Mouse (Mus musculus): Measurements from ENCODE around the gene Spata45.
A peak's percentile ranks its signal among the peaks of the same experiment; 100 is the strongest.
"Not testable (repeated sequence)": the region's sequence is repeated elsewhere in the genome, so short reads cannot be mapped to it uniquely, and the experiment has no call there.

Gene Spata45

DNA sequence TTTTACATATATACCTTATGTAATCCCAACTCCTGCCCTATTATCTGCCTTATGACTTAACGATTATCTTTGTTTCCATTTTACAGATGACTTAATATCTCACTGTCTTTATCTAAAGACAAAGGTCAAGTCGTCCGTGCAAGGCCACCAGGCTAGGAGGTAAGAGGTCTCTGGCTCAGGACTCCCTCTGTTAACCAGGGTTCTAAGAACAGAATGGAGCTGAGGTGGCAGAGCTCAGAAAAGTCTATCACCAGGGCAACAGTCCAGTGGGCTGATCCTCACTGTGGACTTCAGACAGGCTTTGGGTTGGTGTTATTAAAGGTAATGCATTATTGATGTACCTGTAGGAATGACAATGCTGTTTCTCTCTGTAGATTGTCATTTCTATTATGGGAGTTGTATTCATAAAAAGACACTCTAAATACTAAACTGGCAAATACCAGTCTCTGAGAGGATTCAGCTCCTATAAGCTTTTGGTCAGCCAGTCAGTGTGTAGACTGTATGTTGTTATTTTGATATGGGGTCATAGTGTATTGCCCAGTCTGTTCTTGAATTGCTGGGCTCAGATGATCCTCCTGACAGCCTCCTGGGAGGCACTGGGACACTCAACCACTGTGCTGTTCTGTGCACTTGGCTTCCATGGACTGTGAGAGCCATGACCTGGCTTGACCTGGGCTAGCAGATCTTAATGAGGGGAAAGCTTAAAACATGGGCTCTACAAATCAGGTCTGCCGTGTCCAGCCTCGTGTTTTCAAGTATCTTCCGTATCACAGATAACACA, at the start of gene Spata45:
Spata45 (plus strand) TSS at position 86 of the 781 bp plus-strand sequence.
- DNase-seq = no peak

DNA sequence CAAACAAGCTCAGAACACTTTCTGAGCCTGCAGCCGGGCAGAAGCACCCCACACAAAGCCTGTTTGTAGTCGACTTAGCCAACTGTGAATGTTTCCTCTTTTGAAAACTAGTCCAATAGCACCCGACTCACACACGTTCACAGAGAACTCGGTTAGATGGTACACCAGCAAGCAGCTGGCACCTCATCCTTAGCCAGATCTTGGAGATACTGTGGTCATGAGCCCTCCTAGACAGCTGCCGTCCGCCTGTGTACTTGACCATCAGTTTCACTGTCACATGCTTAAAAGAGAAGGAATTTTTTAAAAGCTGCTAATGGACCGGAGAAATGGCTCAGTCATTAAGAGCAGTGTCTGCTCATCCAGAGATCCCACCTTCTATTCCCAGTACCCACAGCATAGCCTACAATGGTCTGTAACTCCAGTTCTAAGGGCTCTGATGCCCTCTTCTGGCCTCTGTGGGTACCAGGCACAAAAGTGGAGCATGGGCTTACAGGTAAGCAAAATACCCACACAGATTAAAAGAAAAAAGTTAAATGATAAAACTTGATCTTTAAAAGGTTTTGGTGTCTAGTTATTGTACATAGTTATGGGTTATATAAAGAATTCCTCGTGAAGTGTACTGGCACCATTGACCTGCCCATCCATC, 46.9 kb upstream of the Spata45 start:
- no peak for DNase-seq

DNA sequence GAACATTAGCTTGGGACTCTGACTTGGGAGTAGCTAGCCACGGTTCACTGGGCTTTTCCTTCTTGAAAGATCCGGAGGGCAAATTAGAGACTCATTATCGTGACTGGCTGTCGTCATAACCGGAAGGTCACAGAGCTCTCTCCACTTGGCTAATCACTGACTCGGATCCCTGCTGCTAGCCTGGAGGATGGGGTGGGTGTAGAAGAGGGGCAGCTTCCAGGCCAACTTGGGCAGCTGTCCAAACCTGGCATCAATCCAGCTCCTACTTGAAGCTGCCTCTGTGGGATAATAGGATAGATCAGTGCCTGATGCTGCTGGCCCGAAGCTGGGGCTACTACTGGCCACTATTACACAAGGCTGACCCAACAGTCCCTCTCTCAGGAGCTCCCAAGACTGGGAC, 40.9 kb upstream of the Spata45 start:
- DNase-seq = peak; percentile 23 to 27

DNA sequence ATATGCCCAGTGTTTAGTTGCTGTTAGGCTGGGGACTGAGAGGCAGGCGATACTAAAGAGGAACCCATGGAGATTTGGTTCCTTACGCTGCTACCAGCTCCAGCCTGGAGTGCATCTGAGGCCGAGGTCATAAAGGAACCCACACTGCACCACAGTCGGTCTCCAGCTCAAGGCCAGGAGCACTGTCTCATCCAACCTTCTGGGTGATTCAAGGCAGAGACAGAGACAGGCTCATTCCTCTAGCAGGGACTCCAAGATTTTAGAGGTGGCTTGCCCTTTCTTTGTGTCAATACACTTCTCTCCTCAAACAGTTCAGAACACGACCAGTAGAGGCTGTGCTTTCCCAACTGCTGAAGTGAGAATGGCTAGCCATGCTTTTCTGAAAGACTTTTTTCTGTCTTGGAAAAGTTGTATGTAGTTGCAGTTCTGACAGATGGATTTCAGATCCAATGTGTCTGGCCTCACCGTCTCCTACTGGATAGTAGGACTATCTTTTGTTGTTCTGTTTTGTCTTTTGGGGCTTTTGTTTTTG, 40.0 kb upstream of the Spata45 start:
- no peak for DNase-seq

DNA sequence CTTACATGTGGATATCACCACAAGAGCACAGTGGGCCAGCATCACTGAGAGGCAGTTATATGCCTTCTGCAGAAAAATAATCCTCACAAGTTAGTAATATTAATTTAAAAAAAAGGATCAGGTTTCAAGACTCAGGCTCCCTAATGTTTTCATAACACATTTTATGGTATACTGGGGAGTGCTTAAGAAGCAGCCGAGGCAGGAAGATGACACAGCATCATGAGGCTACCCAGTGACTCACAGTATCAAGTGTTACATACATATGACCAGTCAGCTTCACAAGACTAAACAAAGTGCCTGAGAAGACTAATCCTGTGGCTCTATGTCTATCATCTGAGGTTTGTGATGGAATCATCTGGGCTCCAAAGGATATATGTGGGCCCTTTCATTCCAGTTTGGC, 38.4 kb upstream of the Spata45 start:
- no peak for DNase-seq

DNA sequence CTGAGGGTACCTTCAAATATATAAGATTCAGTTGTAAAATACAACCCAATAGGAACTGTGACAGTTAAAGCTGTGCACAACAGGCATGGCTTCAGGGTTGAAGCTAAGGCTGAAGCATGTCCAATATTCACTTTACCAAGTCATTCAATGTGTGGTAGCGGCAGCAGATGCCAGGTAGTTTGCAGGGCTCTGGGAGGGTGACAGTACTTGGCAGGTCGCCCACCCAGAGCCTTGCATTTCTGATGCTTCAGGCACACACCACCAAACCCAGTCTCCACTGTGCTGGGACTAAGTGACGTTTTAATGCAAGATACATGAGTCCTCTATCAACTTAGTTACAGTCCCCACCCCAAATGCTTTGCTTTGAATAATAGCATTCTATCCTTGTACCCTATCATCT, 35.8 kb upstream of the Spata45 start:
- DNase-seq = peak; percentile 27 to 44

DNA sequence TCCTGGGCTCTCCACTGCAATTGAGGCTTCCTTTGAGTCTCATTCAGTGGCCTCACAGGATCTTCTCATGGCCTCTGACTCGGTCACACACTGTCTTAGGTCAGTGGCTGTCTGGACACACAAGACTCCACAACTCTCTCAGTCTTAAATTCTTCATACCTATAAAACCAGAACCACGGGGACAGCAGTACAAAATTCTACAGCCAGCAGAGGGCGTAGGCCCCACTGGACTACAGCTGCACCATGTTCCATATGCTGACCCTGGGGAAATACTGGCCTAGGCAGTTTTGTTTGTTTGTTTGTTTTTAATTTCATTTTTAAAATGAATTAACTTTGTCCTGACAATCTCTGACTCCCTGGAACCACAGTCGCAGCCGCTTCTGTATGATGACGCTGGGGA, 34.2 kb upstream of the Spata45 start:
- no peak for DNase-seq

DNA sequence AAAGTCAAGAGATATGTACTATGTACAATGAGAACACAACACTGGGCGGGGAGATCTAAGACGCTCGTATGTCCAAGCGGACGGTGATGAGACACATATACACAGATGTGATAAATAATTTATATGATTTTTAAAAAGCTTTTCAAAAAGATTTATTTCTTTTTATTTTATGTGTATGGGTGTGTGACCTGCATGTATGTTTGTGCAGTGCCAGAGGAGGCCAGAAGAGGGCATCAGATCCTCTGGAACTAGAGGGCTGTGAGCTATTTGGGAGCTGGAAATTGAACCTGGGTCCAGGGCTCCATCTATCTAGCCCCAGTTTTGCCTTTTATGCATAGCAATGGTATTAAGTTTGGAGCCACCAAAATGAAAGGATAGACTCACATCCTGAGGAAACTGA, 27.7 kb upstream of the Spata45 start:
- DNase-seq = no peak

DNA sequence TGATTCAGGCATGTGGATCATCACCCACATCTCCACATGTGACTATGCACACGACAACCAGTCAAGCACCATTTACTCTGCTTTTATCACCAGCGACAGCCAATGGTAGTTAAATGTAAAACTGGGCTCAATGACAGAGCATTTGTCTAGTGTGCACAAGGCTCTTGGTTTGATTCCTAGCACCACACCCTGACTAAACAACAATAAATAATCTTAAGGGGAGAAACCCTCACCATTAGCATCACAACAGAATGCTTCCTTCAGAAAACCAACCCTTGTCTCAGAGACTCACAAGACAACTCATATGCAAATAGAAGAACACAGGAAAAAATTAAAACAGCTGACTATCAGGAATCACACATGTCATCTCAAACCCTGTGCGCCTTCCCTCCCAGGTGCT, 22.2 kb upstream of the Spata45 start:
- no peak for DNase-seq

DNA sequence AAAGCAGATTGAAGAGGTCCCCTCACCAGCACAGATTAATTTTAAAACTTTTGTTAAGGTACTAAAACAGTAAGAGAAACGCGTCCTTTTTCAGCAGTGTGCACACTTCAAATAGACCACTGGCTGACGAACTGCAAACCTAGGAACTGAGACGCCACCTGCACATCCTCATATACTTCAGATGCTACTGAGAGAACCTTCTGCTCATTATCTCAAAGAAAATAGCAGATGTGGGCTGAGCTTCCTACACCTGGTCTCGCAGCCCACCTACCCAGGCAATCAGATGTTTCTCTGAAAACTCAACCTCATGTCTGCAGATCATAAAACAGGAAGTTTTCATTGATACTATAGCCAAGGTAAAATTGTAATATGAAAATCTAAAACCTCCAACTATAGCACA, 16.6 kb upstream of the Spata45 start:
- DNase-seq = no peak

DNA sequence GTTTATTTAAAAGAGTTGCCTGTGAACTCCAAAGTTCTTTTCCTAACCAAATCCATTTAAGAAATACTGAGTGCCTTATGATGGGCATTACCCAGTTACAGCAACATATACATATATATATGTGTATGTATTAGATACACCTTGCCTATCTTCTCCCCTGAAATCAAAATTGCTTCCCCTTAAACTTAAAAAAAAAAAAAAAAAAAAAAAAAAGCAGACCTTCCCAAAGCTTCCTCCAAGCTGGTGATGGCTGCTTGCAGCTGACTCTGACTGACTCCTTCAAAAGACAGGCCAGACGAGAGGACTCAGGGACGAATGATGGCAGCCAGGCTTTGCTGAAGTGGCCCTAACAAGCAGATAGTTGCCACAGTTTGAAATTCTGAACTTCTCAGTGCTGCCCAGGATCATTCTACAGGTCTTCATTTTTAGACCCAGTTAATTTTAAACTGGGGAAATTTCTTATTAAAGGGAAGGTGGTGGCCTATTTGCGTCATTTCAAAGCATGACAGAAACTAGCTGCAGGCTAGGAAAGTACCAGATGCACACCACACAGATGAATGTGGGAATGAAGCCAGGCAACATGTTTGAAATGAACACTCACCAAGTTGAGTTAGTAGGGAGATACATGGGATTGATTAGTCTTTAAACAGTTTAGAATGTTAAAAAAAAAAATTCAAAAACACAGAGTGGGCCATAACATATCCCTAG, 16.1 kb upstream of the Spata45 start:
- DNase-seq = no peak

DNA sequence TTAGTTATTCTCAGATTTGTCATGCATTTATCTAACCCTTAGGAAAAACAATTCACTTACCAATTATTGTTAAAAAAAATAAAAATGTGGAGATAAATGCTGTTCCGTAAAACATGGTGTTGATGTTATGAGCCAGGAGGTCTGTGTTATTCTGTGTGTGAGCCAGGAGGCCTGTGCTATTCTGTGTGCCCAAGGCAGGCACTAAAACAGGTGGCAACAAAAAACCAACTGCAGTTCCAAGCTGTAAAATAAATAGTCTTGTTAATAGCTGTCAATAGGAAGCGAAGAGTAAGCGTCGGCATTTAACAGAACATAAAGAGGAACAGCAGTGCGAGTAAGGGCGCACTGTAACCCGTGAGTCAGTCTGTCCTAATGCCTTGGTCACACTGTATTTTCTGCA, 15.4 kb upstream of the Spata45 start:
- no peak for DNase-seq

DNA sequence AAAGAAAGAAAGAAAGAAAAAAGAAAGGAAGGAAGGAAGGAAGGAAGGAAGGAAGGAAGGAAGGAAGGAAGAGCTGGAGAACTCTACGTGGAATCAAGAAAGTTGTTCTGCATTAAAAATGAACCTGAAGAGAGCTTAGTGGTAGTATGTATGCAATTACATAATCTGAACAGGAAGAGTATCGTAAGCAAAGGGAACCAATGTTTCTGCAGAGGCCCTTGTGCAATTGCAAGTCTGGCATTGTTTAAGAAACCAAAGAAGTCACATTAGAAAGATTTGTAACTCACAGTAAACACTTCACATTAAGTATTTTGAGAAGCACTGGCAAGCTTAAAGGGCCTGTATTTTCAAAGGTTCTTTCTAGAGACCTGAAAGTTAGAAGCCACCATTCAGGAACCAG, 13.3 kb upstream of the Spata45 start:
- no peak for DNase-seq

DNA sequence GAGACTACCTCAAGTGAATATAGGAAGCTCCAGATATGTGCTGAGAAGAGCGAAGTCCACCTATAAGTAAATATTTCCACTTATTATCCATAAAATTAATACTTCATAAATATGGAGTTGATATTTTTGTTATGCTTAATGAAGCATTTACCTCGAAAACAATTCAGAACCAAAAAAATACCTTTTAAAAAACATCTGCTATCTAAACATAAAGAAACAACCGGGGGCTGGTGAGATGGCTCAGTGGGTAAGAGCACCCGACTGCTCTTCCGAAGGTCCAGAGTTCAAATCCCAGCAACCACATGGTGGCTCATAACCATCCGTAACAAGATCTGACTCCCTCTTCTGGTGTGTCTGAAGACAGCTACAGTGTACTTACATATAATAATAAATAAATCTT, 12.6 kb upstream of the Spata45 start:
- not testable (repeated sequence) for DNase-seq

DNA sequence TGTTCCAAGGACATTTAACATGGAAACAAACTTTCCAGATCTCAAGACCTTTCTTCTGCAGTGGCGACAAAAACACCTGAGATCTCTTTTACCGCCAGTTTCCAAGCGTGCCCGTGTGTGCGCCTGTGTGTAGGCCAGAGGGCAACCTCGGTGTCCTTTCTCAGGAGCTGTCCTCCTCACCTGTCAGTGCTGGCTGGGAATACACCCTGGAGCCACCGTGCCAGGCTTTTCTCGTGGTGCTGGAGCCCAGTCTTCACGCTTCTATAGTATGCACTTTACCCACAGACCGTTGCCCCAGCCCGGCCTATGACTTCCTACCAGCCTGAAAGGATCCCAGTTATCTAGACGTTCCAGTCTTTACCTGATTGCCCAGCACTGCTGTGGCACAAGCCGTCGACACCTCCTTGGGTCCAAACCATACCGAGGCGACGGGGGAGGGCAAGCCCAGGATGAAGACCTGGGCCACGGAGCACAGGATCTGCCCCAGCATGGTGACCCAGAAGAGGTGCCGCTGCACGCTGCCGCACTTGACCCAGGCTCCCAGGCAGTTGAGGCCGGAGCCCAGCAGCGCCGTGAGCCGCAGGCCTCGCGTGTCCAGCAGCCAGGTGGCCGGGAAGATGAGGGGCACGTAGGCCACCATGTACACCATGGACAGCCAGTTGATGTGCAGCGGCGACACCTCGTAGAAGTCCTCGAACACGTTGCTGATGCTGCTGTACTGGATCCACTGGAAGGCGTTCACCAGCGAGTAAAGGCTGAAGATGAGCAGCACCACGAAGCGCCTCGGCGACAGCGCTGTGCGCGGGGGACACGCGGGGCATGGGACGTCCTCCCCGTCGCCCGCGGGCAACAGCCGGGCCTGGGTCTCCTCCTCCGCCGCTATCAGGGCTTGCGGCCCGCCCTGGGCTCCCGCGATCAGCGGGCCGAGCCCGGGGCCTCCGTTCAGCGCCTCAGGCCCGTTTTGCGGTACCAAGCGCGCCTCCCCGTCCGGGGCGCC, 11.1 kb upstream of the Spata45 start:
- peak in 1 of 2 experiments; percentile 43 for DNase-seq

DNA sequence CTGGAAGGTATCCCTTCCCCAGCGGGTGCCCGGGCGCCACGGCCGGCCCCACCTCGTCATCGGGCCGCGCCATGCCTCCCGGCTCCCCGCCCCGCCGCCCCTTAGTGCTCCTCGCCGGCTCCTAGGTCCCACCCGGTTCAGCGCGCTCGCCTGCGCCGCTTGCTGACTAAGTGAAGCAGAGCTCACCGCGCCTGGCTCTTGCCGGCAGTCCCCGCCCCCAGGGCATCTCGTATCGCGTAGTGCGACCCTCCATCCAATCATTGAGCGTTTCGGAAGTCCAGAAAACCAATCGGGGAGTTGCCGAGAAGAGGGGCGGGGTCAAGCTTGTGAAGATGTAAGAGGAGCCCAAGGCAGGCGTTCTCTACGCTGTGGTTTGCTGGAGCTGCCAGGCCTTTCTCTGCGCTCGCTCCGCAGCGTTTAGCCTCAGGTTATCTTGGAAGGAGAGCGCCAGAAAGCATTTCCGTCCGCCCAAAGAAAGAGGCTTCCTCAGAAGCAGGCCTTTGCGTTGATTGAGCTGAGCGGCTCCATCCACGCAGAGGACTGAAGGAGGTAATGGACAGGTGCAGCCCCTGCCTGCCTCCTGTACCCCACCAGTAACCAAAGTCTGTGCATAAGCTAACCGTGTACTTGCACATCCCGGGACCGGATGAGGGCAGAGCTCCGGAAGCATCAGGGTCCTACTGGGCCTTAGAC, 10.3 kb upstream of the Spata45 start, which contains the start of gene Flvcr1:
Flvcr1 (minus strand) TSS at position 138 of the 693 bp plus-strand sequence.
- peak; percentile 98 to 99 for DNase-seq

DNA sequence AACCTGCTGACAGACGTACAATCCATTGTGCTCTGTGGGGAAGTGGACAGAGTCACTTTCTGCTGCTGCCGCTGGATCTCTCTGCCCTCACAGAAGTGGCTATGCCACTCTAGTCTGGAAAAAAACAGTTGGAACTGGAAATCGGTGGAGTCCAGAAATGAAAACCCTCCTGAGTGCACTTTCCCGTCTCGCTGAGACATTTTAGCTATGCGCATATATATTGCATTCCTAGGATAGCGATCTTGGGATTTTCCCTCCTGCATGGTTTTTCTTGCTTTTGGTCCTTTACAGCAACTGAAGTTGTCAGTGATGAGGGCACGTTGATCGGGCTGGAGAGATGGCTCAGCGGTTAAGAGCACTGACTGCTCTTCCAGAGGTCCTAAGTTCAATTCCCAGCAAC, 6.3 kb upstream of the Spata45 start:
- no peak for DNase-seq

DNA sequence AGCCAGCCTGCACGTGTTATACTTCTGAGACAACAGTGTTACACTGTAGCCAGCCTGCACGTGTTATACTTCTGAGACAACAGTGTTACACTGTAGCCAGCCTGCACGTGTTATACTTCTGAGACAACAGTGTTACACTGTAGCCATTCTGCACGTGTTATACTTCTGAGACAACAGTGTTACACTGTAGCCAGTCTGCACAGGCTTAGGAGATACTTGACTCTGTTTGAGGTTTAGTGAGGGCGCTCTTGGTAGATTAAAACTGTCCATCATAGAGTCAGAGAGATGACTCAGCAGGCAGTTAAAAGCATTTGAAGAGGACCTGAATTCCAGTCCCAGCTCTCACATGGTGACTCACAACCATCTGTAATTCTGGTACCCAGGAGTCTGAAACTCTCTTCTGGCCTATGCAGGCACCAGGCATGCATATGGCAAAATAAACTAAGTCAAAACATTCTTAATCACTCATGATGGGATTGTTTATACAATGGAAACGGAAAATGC, 5.5 kb upstream of the Spata45 start:
- DNase-seq = not testable (repeated sequence)

DNA sequence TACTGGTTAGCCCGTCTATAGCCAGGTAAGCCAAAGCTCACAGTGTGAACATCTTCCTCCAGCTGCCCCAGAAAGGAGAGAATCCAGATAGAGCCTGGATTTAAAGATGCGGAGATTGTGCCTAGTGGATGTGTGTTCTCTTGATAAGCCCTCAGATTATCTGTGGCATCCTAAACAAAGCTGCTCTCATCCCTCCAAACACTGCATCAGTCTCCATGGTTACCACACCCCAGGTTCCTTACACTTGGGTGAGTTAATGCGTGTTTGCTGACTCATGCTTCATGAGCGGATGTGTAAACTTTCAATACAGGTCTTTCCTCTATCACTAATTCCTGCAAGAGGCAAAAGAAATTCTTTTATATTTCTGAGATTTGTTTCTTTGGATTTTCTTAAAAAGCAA, 790 bp upstream of the Spata45 start:
- no peak for DNase-seq

DNA sequence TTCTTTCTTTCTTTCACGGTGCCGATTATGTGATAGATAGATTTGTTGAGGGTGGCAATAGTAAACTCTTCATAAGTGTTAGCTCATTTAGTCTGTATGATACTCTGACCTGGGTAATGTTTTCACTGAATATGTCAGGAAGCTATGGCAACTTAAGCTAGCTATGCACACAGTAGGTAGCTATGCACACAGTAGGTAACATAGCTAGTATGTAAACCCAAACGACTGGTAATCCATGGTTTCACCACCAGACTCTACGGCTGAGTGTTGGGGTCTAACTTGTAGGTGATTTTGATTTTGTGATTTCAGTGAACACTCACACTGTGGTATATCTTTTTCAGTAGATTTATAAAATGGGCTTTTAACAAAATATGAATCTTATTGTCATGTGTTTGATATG, 1.6 kb downstream of the Spata45 start:
- DNase-seq = no peak

DNA sequence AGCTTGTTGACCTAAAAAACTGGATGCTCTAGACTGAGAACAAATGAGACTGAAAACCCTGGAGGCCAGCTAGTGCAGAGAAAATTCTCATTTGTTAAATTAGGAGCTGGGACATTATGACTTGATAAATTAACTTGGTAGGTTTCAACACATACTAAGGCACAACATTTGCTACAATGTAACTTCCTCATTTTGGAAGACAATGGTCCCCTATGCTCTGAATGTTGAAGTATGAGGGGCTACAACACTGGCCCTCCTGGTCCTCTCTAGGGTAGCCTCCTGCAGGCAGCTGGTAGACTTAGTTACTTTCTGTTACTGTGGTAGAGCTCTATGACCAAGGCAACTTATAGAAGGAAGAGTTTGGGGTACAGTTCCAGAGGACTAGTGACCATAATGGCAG, 4.9 kb downstream of the Spata45 start:
- no peak for DNase-seq

DNA sequence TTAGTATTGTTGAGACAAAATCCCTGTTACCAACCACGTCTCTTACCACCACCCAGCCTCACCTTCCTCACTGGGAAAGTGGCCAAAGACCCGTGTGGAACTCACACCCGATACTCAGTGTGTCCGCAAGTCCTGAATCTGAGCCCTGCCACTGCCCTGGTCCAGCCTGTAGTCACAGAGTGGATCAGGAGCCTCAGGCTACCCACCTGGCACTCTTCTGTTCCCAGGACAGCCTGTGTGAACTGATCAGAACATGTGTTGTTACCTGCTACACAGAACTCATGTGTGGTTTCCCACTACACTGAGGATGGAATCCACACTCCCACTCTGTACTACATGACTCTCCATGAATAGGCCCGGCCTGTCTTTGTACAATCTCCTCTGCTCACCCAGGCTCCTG, 5.7 kb downstream of the Spata45 start:
- no peak for DNase-seq
